Mouse (Mus musculus) liver, adult 10 weeks (tissue): ENCODE data around the gene Tacc2. TPM values are rescaled to one million over a fixed set of nuclear protein-coding genes. Genes with fewer than 3 reads are reported as not detected.

Source experiments
- polyA plus RNA-seq: library from polyadenylated mRNA; stranded (reverse); fragments of 350-450 nt; fragmentation: Illumina TruSeq; extraction: RNeasy Lipid Tissue Mini Kit (QIAGEN cat#74804); gene quantifications from one replicate; pipeline ENCODE4 v1.2.3, GENCODE M21; 2014; ENCODE audit warnings: low read depth, low replicate concordance

Tacc2 gene
- polyA plus RNA-seq = 4.2 TPM

DNA sequence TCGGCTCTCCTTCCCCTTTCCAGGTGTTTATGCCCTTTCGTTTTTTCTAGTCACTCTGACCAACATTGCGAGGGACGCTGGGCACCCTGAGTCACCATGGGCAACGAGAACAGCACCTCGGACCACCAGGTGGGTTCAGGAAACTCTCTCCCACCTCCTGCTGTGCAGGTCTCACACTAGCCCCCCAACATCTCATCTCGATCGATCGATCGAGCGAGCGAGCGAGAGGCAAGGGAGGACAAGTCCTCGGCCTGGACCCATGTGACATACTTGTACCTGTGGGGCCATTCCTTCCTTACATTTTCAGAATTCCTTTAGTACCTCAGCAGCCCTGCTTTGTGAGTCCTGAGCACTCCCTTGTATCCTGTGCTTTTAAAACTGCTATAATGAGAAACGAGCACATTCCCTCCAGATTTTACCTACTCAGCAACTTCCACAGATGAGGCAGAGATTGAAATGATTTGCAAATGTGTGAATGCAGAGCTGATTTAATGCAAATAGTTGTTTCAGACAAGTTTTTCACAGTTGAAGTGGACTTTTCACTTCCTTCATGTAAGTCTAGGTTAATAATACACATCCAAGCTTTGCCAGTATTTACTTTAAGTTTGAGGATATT lies at the start of gene Tacc2:
TSS of gene Tacc2 (plus strand) at position 51 of the 616 bp plus-strand sequence.

DNA sequence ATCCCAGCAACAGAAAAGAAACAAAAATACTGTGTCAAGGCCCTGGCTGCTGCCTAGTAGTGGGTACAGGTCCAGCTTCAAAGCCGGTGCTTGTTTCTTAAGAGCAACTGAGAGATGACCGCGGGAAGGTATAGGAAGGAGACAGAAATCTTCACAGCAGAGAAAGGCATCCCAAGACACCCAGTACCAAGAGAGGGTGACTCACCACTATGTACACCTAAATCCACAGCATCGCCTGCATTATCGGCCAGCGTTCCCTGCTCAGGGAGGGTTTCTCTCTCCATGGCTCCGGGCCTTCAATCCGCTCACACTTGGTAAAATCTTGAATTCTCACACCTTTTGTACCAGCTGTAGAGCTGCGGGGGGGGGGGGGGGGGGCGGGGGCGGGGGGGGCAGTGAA lies 4.4 kb upstream of the Tacc2 start, which contains the start of gene Nsmce4a:
TSS of gene Nsmce4a (minus strand) at position 298 of the 400 bp plus-strand sequence.

DNA sequence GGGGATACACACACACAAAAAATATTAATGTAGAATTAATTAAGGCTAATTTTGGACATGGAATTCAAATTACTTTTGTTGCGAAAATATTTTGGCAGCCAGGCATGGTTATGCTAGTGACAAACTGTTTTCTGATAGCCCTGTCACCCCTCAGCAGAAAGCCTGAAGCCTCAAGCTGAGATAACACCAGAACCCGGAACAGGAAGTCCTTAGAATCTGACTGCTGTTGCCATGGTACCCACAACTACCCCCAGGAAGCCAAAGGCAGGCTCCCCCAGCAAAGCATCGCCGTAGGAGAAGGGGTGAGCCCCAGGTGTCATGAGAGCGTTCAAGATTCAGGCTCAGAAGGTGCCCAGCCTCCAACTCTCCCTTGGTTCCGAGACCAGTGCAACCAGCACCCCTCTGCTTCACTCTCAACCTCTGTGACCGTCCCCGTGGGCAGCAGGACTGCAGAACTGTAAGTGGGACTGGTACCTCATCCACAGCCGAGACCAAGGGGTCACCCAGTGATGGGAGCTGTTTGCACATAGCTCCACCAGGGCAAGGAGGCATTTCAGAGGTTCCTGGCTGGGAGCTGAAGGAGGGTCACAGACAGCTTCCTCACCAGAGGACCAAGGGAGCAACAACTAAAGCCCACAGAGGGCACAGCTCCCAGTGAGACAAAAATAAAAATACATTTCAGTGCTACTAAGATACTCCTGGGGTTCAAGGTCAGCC lies 196.8 kb downstream of the Tacc2 start, which contains the start of gene Btbd16:
TSS of gene Btbd16 (plus strand) at position 156 of the 717 bp plus-strand sequence.

Other genes starting within 250 kb of the Tacc2 start
- gene Ate1, start 57.1 kb upstream of the Tacc2 start, polyA plus RNA-seq = 22.7 TPM
- gene Nsmce4a, start 4.3 kb upstream of the Tacc2 start, polyA plus RNA-seq = 98.0 TPM
- gene Btbd16, start 196.6 kb downstream of the Tacc2 start, polyA plus RNA-seq = not detected